Mouse (Mus musculus) 3134 (cell line): Measurements from ENCODE around the gene Bpifa5.

Experiments
- DNase-seq: peaks from one replicate; pipeline ENCODE4 v3.0.0-alpha.2; 2011; ENCODE audit warnings: low spot score; ENCODE audit not compliant: insufficient read length; ENCODE audit errors: extremely low read depth

Bpifa5 gene

GRCm38 (mm10) chr2:154204630-154205029 is 42.2 kb downstream of the Bpifa5 start:
- no peak for DNase-seq

GRCm38 (mm10) chr2:154206908-154207307 is 44.5 kb downstream of the Bpifa5 start:
- no peak for DNase-seq

- no peak for DNase-seq
Measured at GRCm38 (mm10) chr2:154209112-154209511, 46.7 kb downstream of the Bpifa5 start.

GRCm38 (mm10) chr2:154211121-154211520 is 48.7 kb downstream of the Bpifa5 start:
- no peak for DNase-seq

- DNase-seq, result no peak
Measured at GRCm38 (mm10) chr2:154211881-154212280, 49.5 kb downstream of the Bpifa5 start.

DNA sequence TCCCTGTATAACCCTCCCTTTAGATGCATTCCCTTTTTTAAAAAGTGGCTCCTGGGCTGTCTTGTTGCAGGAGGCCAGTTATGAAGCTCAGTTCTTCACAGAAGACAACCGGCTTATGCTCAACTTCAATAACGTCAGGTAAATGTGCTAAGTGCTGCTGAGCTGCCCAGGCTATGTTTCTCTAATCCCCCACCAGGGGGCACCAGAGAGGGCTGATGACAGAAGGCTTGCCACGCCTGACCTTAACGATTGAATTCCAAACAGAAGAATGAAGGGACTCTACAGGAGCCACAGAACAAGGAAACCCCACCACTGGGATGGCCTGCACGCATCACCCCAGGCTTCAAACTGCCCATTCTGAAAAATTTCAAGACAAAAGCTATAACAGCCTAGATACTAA is 52.8 kb downstream of the Bpifa5 start:
- DNase-seq, result no peak
